Mouse (Mus musculus): Measurements from ENCODE around the gene Tusc2.

GRCm38 (mm10) chr9:107602068-107602648, 39.1 kb downstream of the Tusc2 start:
- TF ChIP-seq POLR2A (IDR thresholded peaks at IDR 0.05; ENCODE audit: insufficient read depth, low read length): no peak
- peak; percentile 99 for TF ChIP-seq CTCF (IDR thresholded peaks at IDR 0.05; ENCODE audit: low read depth, low read length)
